In genomic region chr2:32520034-32520990, GRCm38 (mm10) we compare ENCODE assay signal across 27 mouse cellular contexts. TPM values are rescaled to one million over a fixed set of nuclear protein-coding genes. Genes with fewer than 3 reads are reported as not detected.
DNase-seq lines count a peak whose midpoint lies in the region; TF ChIP-seq lines count a peak whose summit lies in the region.
"Had no signal": no experiment of that assay in that cellular context is flagged by ENCODE, and none has a peak within 500 bp of the region (broad histone marks: within the 10 kb centered on the region; RNA-seq: fewer than 3 reads in every experiment).

No protein-coding gene starts in this region.

- no peaks in the 10 kb centered on the region for H3K79me2 ChIP-seq in liver, adult 2 months (ENCODE audit: control insufficient read depth, insufficient read depth, low read length)
- no peaks in the 10 kb centered on the region for H3K79me2 ChIP-seq in MEL (ENCODE audit: control insufficient read depth, insufficient read depth, low read length, poor library complexity)

- TF ChIP-seq EP300 in MEL (IDR thresholded peaks at IDR 0.05; ENCODE audit: low read depth in 1 of 2, low read length in 2 of 2) = no peak

- H3K27me3 ChIP-seq in liver, adult 2 months (ENCODE audit: control insufficient read depth, insufficient read depth, low read length) = no peaks in the 10 kb centered on the region
- no peaks in the 10 kb centered on the region for H3K27me3 ChIP-seq in MEL (ENCODE audit: control insufficient read depth in 1 of 2, insufficient read depth in 2 of 2, low read length in 2 of 2)
- H3K27me3 ChIP-seq in cerebellum, adult 2 months (ENCODE audit: control insufficient read depth, insufficient read depth, low read length) = no peaks in the 10 kb centered on the region
- H3K27me3 ChIP-seq: heart, embryonic 12.5 days; kidney, embryonic 15.5 days had no signal

- no peak for TF ChIP-seq CTCF in liver, adult 2 months (IDR thresholded peaks at IDR 0.05; ENCODE audit: low read depth, low read length)
- peak in 2 of 3 experiments; percentile 17 to 23; a peak in 1 of 6 replicates for TF ChIP-seq CTCF in MEL (IDR thresholded peaks at IDR 0.05 in 2 of 3, conservative IDR thresholded peaks at IDR 0.05 in 1 of 3; ENCODE audit: control insufficient read depth in 1 of 3, insufficient read depth in 1 of 3, low read depth in 2 of 3, low read length in 3 of 3, poor library complexity in 1 of 3, severe bottlenecking in 1 of 3)
- no peak for TF ChIP-seq CTCF in cerebellum, adult 2 months (IDR thresholded peaks at IDR 0.05; ENCODE audit: borderline replicate concordance, insufficient read depth, low read depth, low read length)

- TF ChIP-seq POLR2A in liver, adult 2 months (IDR thresholded peaks at IDR 0.05; ENCODE audit: extremely low read depth, insufficient read depth, low read length) = no peak
- TF ChIP-seq POLR2A in MEL (IDR thresholded peaks at IDR 0.05; ENCODE audit: control insufficient read depth in 1 of 2, insufficient read depth in 1 of 2, low read depth in 1 of 2, low read length in 2 of 2, poor library complexity in 1 of 2) = no peak
- no peak for TF ChIP-seq POLR2A in cerebellum, adult 2 months (IDR thresholded peaks at IDR 0.05; ENCODE audit: borderline replicate concordance, insufficient read depth, low read length)

- peak overlapping the region; percentile 23; the same call in 1 of the 2 replicates for H3K9ac ChIP-seq in liver, adult 2 months (ENCODE audit: low read depth, low read length)
- no peak overlapping the region for H3K9ac ChIP-seq in MEL (ENCODE audit: control insufficient read depth, low read depth, low read length, poor library complexity, severe bottlenecking)
- H3K9ac ChIP-seq: heart, embryonic 12.5 days; kidney, embryonic 15.5 days had no signal

- peak; percentile 85 for DNase-seq in liver, adult 2 months (ENCODE audit: extremely low read depth, low read depth, low spot score)
- no peak for DNase-seq in liver
- DNase-seq in MEL (ENCODE audit: low read depth, low spot score) = peak; percentile 14
- peak; percentile 75 for DNase-seq in naive thymus-derived CD4-positive, alpha-beta T cell, adult 2 months (ENCODE audit: low read depth)
- DNase-seq in testis, postnatal 14 days (ENCODE audit: low spot score) = peak; percentile 62
- DNase-seq in layer of hippocampus, postnatal 10 days (ENCODE audit: low spot score in 2 of 2) = no peak
- no peak for DNase-seq in cerebellum, adult 2 months
- DNase-seq: adrenal gland, postnatal 25 days; cerebellum, adult 11 months; cerebellum, postnatal 10 days; gastrocnemius, postnatal 14 days; heart, adult 18-20 months; heart, postnatal 10 days; kidney, adult 11 months; kidney, postnatal 4 days; layer of hippocampus, adult 9-11 months; midbrain, embryonic 14.5 days; thymus, adult 18-20 months; thymus, postnatal 36 days had no signal

- no peak overlapping the region for H3K4me3 ChIP-seq in liver, adult 2 months (ENCODE audit: insufficient read depth, low read depth, low read length)
- no peak overlapping the region; a peak in 1 of 4 replicates for H3K4me3 ChIP-seq in MEL (ENCODE audit: control insufficient read depth in 1 of 2, insufficient read depth in 1 of 2, low read depth in 2 of 2, low read length in 2 of 2)
- no peak overlapping the region for H3K4me3 ChIP-seq in cerebellum, adult 2 months (replicated peaks; ENCODE audit: insufficient read depth, low read depth, low read length)
- H3K4me3 ChIP-seq: forebrain, embryonic 10.5 days; heart, embryonic 12.5 days; hindbrain, embryonic 10.5 days; kidney, embryonic 15.5 days; left cerebral cortex, adult 2 months; megakaryocyte, embryonic 14.5 days had no signal

- no peaks in the 10 kb centered on the region for H3K36me3 ChIP-seq in liver, adult 2 months (ENCODE audit: control insufficient read depth, insufficient read depth, low read length)
- H3K36me3 ChIP-seq in MEL (ENCODE audit: control insufficient read depth in 1 of 2, insufficient read depth in 2 of 2, low read length in 2 of 2) = no peaks in the 10 kb centered on the region
- H3K36me3 ChIP-seq: forebrain, embryonic 10.5 days; heart, embryonic 12.5 days; hindbrain, embryonic 10.5 days; kidney, embryonic 15.5 days had no signal

- WGBS in liver, adult 2 months = 33% methylated on average over 8 of the region's 8 CpGs
- WGBS in cerebellum, adult 2 months = 75% methylated on average over 8 of the region's 8 CpGs

- TF ChIP-seq RAD21 in MEL (IDR thresholded peaks at IDR 0.05; ENCODE audit: low read depth, low read length) = no peak

- H3K4me1 ChIP-seq in liver, adult 2 months (ENCODE audit: control insufficient read depth, insufficient read depth, low read length) = peaks cover 20% of the 10 kb centered on the region; the same call in 1 of the 2 replicates
- no peaks in the 10 kb centered on the region for H3K4me1 ChIP-seq in MEL (ENCODE audit: control insufficient read depth in 1 of 2, insufficient read depth in 2 of 2, low read length in 2 of 2)
- H3K4me1 ChIP-seq in cerebellum, adult 2 months (ENCODE audit: control insufficient read depth, insufficient read depth, low read length) = no peaks in the 10 kb centered on the region

- peak overlapping the region; percentile 88 for H3K27ac ChIP-seq in liver, adult 2 months (replicated peaks; ENCODE audit: insufficient read depth, low read depth, low read length)
- no peak overlapping the region for H3K27ac ChIP-seq in MEL (ENCODE audit: control insufficient read depth, low read depth, low read length)
- no peak overlapping the region for H3K27ac ChIP-seq in cerebellum, adult 2 months (ENCODE audit: insufficient read depth, low read length)
- H3K27ac ChIP-seq: forebrain, embryonic 10.5 days; hindbrain, embryonic 10.5 days; kidney, embryonic 15.5 days; left cerebral cortex, adult 2 months had no signal

- no peaks in the 10 kb centered on the region for H3K9me3 ChIP-seq in MEL (replicated peaks; ENCODE audit: insufficient read depth, low read length)
- H3K9me3 ChIP-seq: forebrain, embryonic 10.5 days; heart, embryonic 12.5 days; hindbrain, embryonic 10.5 days; kidney, embryonic 15.5 days had no signal

TF ChIP-seq in MEL, 35 proteins besides CTCF, POLR2A, EP300 and RAD21:
- TF ChIP-seq MAZ (IDR thresholded peaks at IDR 0.05; ENCODE audit: low read depth, low read length) = no peak
- no peak for TF ChIP-seq MAX (IDR thresholded peaks at IDR 0.05; ENCODE audit: low read length)
- TF ChIP-seq USF2 (IDR thresholded peaks at IDR 0.05; ENCODE audit: borderline replicate concordance in 1 of 2, insufficient read depth in 1 of 2, low read depth in 1 of 2, low read length in 2 of 2) = no peak
- no peak for TF ChIP-seq TBP (IDR thresholded peaks at IDR 0.05; ENCODE audit: low read depth, low read length)
- TF ChIP-seq ETS1 (IDR thresholded peaks at IDR 0.05; ENCODE audit: low read depth, low read length) = no peak
- no peak for TF ChIP-seq SIN3A (IDR thresholded peaks at IDR 0.05; ENCODE audit: low read length)
- no peak for TF ChIP-seq ELF1 (IDR thresholded peaks at IDR 0.05; ENCODE audit: low read depth, low read length)
- TF ChIP-seq MAFK (IDR thresholded peaks at IDR 0.05; ENCODE audit: borderline replicate concordance, low read depth, low read length) = no peak
- TF ChIP-seq MYB (IDR thresholded peaks at IDR 0.05; ENCODE audit: low read depth, low read length) = no peak
- no peak for TF ChIP-seq HCFC1 (IDR thresholded peaks at IDR 0.05; ENCODE audit: low read depth, low read length)
- no peak for TF ChIP-seq ZKSCAN1 (IDR thresholded peaks at IDR 0.05; ENCODE audit: low read depth, low read length)
- no peak for TF ChIP-seq GABPA (IDR thresholded peaks at IDR 0.05; ENCODE audit: low read depth, low read length)
- TF ChIP-seq TAL1 (IDR thresholded peaks at IDR 0.05; ENCODE audit: low read length) = no peak
- TF ChIP-seq MYC (IDR thresholded peaks at IDR 0.05; ENCODE audit: low read depth, low read length) = no peak
- no peak for TF ChIP-seq NELFE (IDR thresholded peaks at IDR 0.05; ENCODE audit: low read depth, low read length)
- no peak for TF ChIP-seq JUND (IDR thresholded peaks at IDR 0.05; ENCODE audit: low read depth, low read length)
- no peak for TF ChIP-seq GATA1 (IDR thresholded peaks at IDR 0.05; ENCODE audit: low read depth, low read length)

RNA-seq across cellular contexts. Expression of gene Fam102a, which starts 14.8 kb away (rescaled TPM):
- total RNA-seq in liver, adult 2 months (2014; rRNA removed) = 7.0 and 7.2 TPM in 2 replicates
- polyA plus RNA-seq in liver, adult 2 months (2012; rRNA removed) = 10.5 and 11.0 TPM in 2 replicates
- 1.5 and 2.4 TPM in 2 replicates for total RNA-seq in MEL (2012; rRNA removed)
- polyA plus RNA-seq in MEL (2012; ENCODE audit: insufficient read depth in 1 of 2, insufficient read length in 2 of 2, low read depth in 1 of 2, low replicate concordance in 2 of 2, missing spikeins in 1 of 2) = 1 to 10 TPM in 1 of 2 experiments, not detected in 1; 1.8 TPM
- total RNA-seq in layer of hippocampus, postnatal 10 days (2021) = 10 to 100 TPM; 34.8 to 38.0 TPM
- 38.1 and 40.2 TPM in 2 replicates for polyA plus RNA-seq in cerebellum, adult 2 months (2012; rRNA removed)

RNA-seq across cellular contexts. Expression of gene Dpm2, which starts 50.3 kb away (rescaled TPM):
- 6.5 and 8.4 TPM in 2 replicates for total RNA-seq in liver, adult 2 months (2014; rRNA removed)
- 73.7 and 104 TPM in 2 replicates for polyA plus RNA-seq in liver, adult 2 months (2012; rRNA removed)
- total RNA-seq in MEL (2012; rRNA removed) = 39.5 and 45.8 TPM in 2 replicates
- polyA plus RNA-seq in MEL (2012; ENCODE audit: insufficient read depth in 1 of 2, insufficient read length in 2 of 2, low read depth in 1 of 2, low replicate concordance in 2 of 2, missing spikeins in 1 of 2) = 100 to 1,000 TPM in 1 of 2 experiments, not detected in 1; 109 TPM
- 10 to 100 TPM; 69.6 to 88.4 TPM for total RNA-seq in layer of hippocampus, postnatal 10 days (2021)
- 131 and 137 TPM in 2 replicates for polyA plus RNA-seq in cerebellum, adult 2 months (2012; rRNA removed)

RNA-seq across cellular contexts. Expression of gene Pip5kl1, which starts 54.3 kb away (rescaled TPM):
- total RNA-seq in liver, adult 2 months (2014; rRNA removed) = not detected in 2 replicates
- polyA plus RNA-seq in liver, adult 2 months (2012; rRNA removed) = not detected in 2 replicates
- 0.56 and 0.58 TPM in 2 replicates for total RNA-seq in MEL (2012; rRNA removed)
- under 1 TPM in 1 of 2 experiments, not detected in 1; 0.22 TPM for polyA plus RNA-seq in MEL (2012; ENCODE audit: insufficient read depth in 1 of 2, insufficient read length in 2 of 2, low read depth in 1 of 2, low replicate concordance in 2 of 2, missing spikeins in 1 of 2)
- 1 to 10 TPM; 6.4 to 7.1 TPM for total RNA-seq in layer of hippocampus, postnatal 10 days (2021)
- polyA plus RNA-seq in cerebellum, adult 2 months (2012; rRNA removed) = 25.2 and 28.4 TPM in 2 replicates
- total RNA-seq: adrenal gland, postnatal 25 days; gastrocnemius, postnatal 14 days; heart, adult 18-20 months; heart, postnatal 10 days had no signal
- polyA plus RNA-seq: liver, embryonic 16.5 days had no signal

RNA-seq across cellular contexts. Expression of gene 9430097D07Rik, which starts 55.2 kb away (rescaled TPM):
- total RNA-seq in liver, adult 2 months (2014; rRNA removed) = not detected in 2 replicates
- not detected in 2 replicates for polyA plus RNA-seq in liver, adult 2 months (2012; rRNA removed)
- 0.12 and 0.13 TPM in 2 replicates for total RNA-seq in MEL (2012; rRNA removed)
- under 1 TPM in 1 of 2 experiments, not detected in 1; 0.11 TPM for polyA plus RNA-seq in MEL (2012; ENCODE audit: insufficient read depth in 1 of 2, insufficient read length in 2 of 2, low read depth in 1 of 2, low replicate concordance in 2 of 2, missing spikeins in 1 of 2)
- under 1 TPM; 0.45 to 0.64 TPM for total RNA-seq in layer of hippocampus, postnatal 10 days (2021)
- 0.59 and 0.60 TPM in 2 replicates for polyA plus RNA-seq in cerebellum, adult 2 months (2012; rRNA removed)
- total RNA-seq: adrenal gland, postnatal 25 days; gastrocnemius, postnatal 14 days; heart, adult 18-20 months; heart, postnatal 10 days; neutrophil, adult 5-6 weeks had no signal

Comparison
In these comparisons a context has a peak if more than half of its experiments do, and no peak if none do; other contexts are left out.
1. DNase-seq: peak in liver, adult 2 months (single experiment), MEL (single experiment), naive thymus-derived CD4-positive, alpha-beta T cell, adult 2 months (single experiment) and testis, postnatal 14 days (single experiment); none in liver (single experiment), layer of hippocampus, postnatal 10 days (0 of 2) and cerebellum, adult 2 months (0 of 2).
2. CTCF ChIP-seq: peak in MEL (2 of 3); none in liver, adult 2 months (single experiment) and cerebellum, adult 2 months (single experiment).